Mouse (Mus musculus): Measurements from ENCODE around the gene Cnrip1.

The Cnrip1 gene

DNA sequence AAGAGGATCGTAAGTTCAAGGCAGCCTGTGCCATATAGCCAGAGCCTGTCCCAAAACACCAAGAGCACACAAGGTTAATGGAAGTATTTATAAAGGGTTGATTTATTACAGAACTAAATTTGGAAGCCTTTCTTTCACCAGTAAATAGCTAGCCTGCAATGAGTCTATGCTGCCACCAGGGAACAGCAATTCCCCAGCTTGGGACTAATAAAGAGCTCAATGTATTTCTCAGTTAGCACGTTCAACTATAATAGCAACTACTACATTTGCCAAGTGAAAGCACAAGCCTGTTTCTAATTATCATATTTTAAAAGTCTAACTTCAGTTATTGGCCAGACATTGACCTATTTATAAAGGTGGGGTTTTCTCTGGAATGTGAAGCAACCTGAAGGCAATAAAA, 31.6 kb downstream of the Cnrip1 start:
- H3K27me3 ChIP-seq (ENCODE audit: insufficient read depth, low read length), result no peaks in the 10 kb centered on the region

GRCm38 (mm10) chr11:17083455-17083854, 32.1 kb downstream of the Cnrip1 start:
- no peaks in the 10 kb centered on the region for H3K9me3 ChIP-seq (ENCODE audit: low read length)
- peaks cover 12% of the 10 kb centered on the region for H3K4me1 ChIP-seq (replicated peaks; ENCODE audit: low read depth, low read length)
- no peaks in the 10 kb centered on the region for H3K36me3 ChIP-seq (ENCODE audit: insufficient read depth, low read length)
- H3K27me3 ChIP-seq (ENCODE audit: insufficient read depth, low read length), result no peaks in the 10 kb centered on the region
- H3K4me3 ChIP-seq (replicated peaks; ENCODE audit: low read length), result no peak overlapping the region
- TF ChIP-seq CTCF (conservative IDR thresholded peaks at IDR 0.05; ENCODE audit: low read length) (no peak), NANOG (IDR thresholded peaks at IDR 0.05; ENCODE audit: borderline replicate concordance, low read length) (no peak), POU5F1 (IDR thresholded peaks at IDR 0.05; ENCODE audit: borderline replicate concordance, low read length) (no peak)

More for the DNA sequence above, 31.6 kb downstream of the Cnrip1 start:
- H3K9me3 ChIP-seq (ENCODE audit: low read length), result no peaks in the 10 kb centered on the region
- H3K36me3 ChIP-seq (ENCODE audit: insufficient read depth, low read length), result no peaks in the 10 kb centered on the region
- TF ChIP-seq CTCF (conservative IDR thresholded peaks at IDR 0.05; ENCODE audit: low read length), result peak; percentile 79
- no peak for TF ChIP-seq NANOG (IDR thresholded peaks at IDR 0.05; ENCODE audit: borderline replicate concordance, low read length)
- TF ChIP-seq POU5F1 (IDR thresholded peaks at IDR 0.05; ENCODE audit: borderline replicate concordance, low read length), result no peak
- H3K4me3 ChIP-seq (replicated peaks; ENCODE audit: low read length), result no peak overlapping the region
- peaks cover 12% of the 10 kb centered on the region for H3K4me1 ChIP-seq (replicated peaks; ENCODE audit: low read depth, low read length)

GRCm38 (mm10) chr11:17083866-17084265, 32.5 kb downstream of the Cnrip1 start:
- no peaks in the 10 kb centered on the region for H3K36me3 ChIP-seq (ENCODE audit: insufficient read depth, low read length)

GRCm38 (mm10) chr11:17086106-17086505, 34.7 kb downstream of the Cnrip1 start:
- TF ChIP-seq CTCF (conservative IDR thresholded peaks at IDR 0.05; ENCODE audit: low read length) (no peak), NANOG (IDR thresholded peaks at IDR 0.05; ENCODE audit: borderline replicate concordance, low read length) (no peak), POU5F1 (IDR thresholded peaks at IDR 0.05; ENCODE audit: borderline replicate concordance, low read length) (no peak)
- no peaks in the 10 kb centered on the region for H3K9me3 ChIP-seq (ENCODE audit: low read length)
- no peak overlapping the region for H3K4me3 ChIP-seq (replicated peaks; ENCODE audit: low read length)
- no peaks in the 10 kb centered on the region for H3K27me3 ChIP-seq (ENCODE audit: insufficient read depth, low read length)
- peaks cover 12% of the 10 kb centered on the region for H3K4me1 ChIP-seq (replicated peaks; ENCODE audit: low read depth, low read length)
- H3K36me3 ChIP-seq (ENCODE audit: insufficient read depth, low read length), result no peaks in the 10 kb centered on the region

More at GRCm38 (mm10) chr11:17083866-17084265, 32.5 kb downstream of the Cnrip1 start:
- Histone ChIP-seq H3K4me3 (replicated peaks; ENCODE audit: low read length) (no peak overlapping the region), H3K27me3 (ENCODE audit: insufficient read depth, low read length) (no peaks in the 10 kb centered on the region), H3K9me3 (ENCODE audit: low read length) (no peaks in the 10 kb centered on the region), H3K4me1 (replicated peaks; ENCODE audit: low read depth, low read length) (peaks cover 12% of the 10 kb centered on the region)
- TF ChIP-seq POU5F1 (IDR thresholded peaks at IDR 0.05; ENCODE audit: borderline replicate concordance, low read length), result no peak
- no peak for TF ChIP-seq NANOG (IDR thresholded peaks at IDR 0.05; ENCODE audit: borderline replicate concordance, low read length)
- TF ChIP-seq CTCF (conservative IDR thresholded peaks at IDR 0.05; ENCODE audit: low read length), result no peak

- peaks cover 12% of the 10 kb centered on the region for H3K9me3 ChIP-seq (ENCODE audit: low read length)
Measured at GRCm38 (mm10) chr11:17106936-17107335, 55.5 kb downstream of the Cnrip1 start.

DNA sequence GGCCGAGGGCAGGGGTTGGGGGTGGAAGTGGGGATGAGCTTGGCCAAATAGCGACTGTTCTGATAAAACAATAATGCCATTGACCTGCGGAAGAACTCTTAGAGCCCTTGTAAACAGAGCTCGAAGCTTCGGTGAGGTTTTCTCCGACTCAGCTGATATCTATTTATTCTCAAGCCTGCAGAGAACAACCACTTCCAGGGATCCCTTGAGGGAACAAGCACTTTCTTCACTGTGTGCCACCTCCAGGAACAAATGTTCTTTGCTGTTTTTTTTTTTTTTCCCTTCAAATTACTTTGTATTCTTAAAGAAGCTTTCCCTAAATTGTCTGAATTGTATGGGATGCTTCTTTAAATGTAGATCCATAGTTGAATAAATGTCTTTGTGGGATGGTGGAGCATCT, 56.0 kb downstream of the Cnrip1 start:
- H3K36me3 ChIP-seq (ENCODE audit: insufficient read depth, low read length), result no peaks in the 10 kb centered on the region
- H3K4me1 ChIP-seq (replicated peaks; ENCODE audit: low read depth, low read length), result no peaks in the 10 kb centered on the region
- no peak for TF ChIP-seq NANOG (IDR thresholded peaks at IDR 0.05; ENCODE audit: borderline replicate concordance, low read length)
- no peak overlapping the region for H3K4me3 ChIP-seq (replicated peaks; ENCODE audit: low read length)
- peaks cover 12% of the 10 kb centered on the region for H3K9me3 ChIP-seq (ENCODE audit: low read length)
- no peaks in the 10 kb centered on the region for H3K27me3 ChIP-seq (ENCODE audit: insufficient read depth, low read length)

More at GRCm38 (mm10) chr11:17106936-17107335, 55.5 kb downstream of the Cnrip1 start:
- Histone ChIP-seq H3K27me3 (ENCODE audit: insufficient read depth, low read length) (no peaks in the 10 kb centered on the region), H3K36me3 (ENCODE audit: insufficient read depth, low read length) (no peaks in the 10 kb centered on the region), H3K4me1 (replicated peaks; ENCODE audit: low read depth, low read length) (no peaks in the 10 kb centered on the region), H3K4me3 (replicated peaks; ENCODE audit: low read length) (no peak overlapping the region)
- TF ChIP-seq CTCF (conservative IDR thresholded peaks at IDR 0.05; ENCODE audit: low read length) (no peak), POU5F1 (IDR thresholded peaks at IDR 0.05; ENCODE audit: borderline replicate concordance, low read length) (no peak), NANOG (IDR thresholded peaks at IDR 0.05; ENCODE audit: borderline replicate concordance, low read length) (no peak)

GRCm38 (mm10) chr11:17112419-17113090, 61.2 kb downstream of the Cnrip1 start:
- H3K4me1 ChIP-seq (replicated peaks; ENCODE audit: low read depth, low read length), result no peaks in the 10 kb centered on the region
- H3K9me3 ChIP-seq (ENCODE audit: low read length), result peaks cover 7% of the 10 kb centered on the region
- no peaks in the 10 kb centered on the region for H3K36me3 ChIP-seq (ENCODE audit: insufficient read depth, low read length)
- no peak overlapping the region for H3K4me3 ChIP-seq (replicated peaks; ENCODE audit: low read length)
- TF ChIP-seq POU5F1 (IDR thresholded peaks at IDR 0.05; ENCODE audit: borderline replicate concordance, low read length) (no peak), CTCF (conservative IDR thresholded peaks at IDR 0.05; ENCODE audit: low read length) (no peak), NANOG (IDR thresholded peaks at IDR 0.05; ENCODE audit: borderline replicate concordance, low read length) (no peak)
- no peaks in the 10 kb centered on the region for H3K27me3 ChIP-seq (ENCODE audit: insufficient read depth, low read length)

DNA sequence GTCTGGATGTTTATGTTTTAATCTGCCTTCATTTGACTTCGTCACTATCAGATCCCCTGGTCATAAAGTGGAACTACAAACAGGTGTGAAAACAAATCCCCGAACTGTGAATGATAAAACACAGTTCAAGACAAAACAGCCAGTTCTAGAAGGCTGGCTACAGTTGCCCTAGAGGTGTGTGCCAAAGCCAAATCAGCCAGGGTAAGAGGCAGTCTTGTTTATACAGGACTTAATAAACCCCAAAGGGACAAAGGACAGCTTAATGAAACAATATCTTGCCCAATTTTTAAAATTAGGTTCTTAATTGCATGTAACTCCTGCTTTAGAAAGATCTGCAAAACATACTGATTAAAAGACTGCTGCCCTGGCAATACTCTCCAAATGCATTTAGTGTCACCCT, 75.0 kb downstream of the Cnrip1 start:
- Histone ChIP-seq H3K4me3 (replicated peaks; ENCODE audit: low read length) (no peak overlapping the region), H3K9me3 (ENCODE audit: low read length) (no peaks in the 10 kb centered on the region), H3K36me3 (ENCODE audit: insufficient read depth, low read length) (no peaks in the 10 kb centered on the region), H3K27me3 (ENCODE audit: insufficient read depth, low read length) (no peaks in the 10 kb centered on the region), H3K4me1 (replicated peaks; ENCODE audit: low read depth, low read length) (no peaks in the 10 kb centered on the region)
- TF ChIP-seq NANOG (IDR thresholded peaks at IDR 0.05; ENCODE audit: borderline replicate concordance, low read length) (no peak), CTCF (conservative IDR thresholded peaks at IDR 0.05; ENCODE audit: low read length) (no peak), POU5F1 (IDR thresholded peaks at IDR 0.05; ENCODE audit: borderline replicate concordance, low read length) (no peak)

Data from E14TG2a.4 (cell line).